Comparison of ENCODE assay signal across 8 mouse cellular contexts in the genomic region with DNA sequence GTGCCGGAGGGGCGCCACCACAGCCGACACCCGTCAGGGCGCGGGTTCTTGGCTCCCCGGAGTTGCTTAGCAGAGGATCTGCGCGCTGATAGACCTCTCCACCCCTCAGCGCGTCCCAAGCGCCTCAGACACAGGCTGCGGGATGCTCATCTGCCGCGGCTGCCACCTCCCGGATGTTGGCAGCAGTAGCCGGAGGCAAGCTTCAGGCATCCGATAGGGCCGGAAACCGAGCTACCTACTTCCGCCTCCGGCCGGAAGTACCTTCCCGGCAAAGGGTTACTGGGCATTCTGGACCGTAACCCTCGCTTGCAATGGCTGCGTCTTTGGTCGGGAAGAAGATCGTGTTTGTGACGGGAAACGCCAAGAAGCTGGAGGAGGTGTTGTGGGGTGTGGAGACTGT. TPM values are rescaled to one million over a fixed set of nuclear protein-coding genes. Genes with fewer than 3 reads are reported as not detected.
DNase-seq lines count a peak whose midpoint lies in the region; ATAC-seq and TF ChIP-seq lines count a peak whose summit lies in the region.

Gene Itpa (plus strand): TSS at position 52 of the 400 bp plus-strand sequence.

- peak within 1 kb of the TSS; percentile 89 for H3K4me3 ChIP-seq in ES-Bruce4 (ENCODE audit: low read depth, low read length)
- H3K4me3 ChIP-seq in forebrain, embryonic 13.5 days, result peak within 1 kb of the TSS; percentile 71
- H3K4me3 ChIP-seq in neural tube, embryonic 15.5 days (replicated peaks), result peak within 1 kb of the TSS; percentile 75

- peaks cover 4% of the 10 kb centered on the region for H3K4me1 ChIP-seq in ES-Bruce4 (ENCODE audit: control insufficient read depth, insufficient read depth, low read length)
- peaks cover 40% of the 10 kb centered on the region for H3K4me1 ChIP-seq in forebrain, embryonic 13.5 days
- H3K4me1 ChIP-seq in neural tube, embryonic 15.5 days, result peaks cover 47% of the 10 kb centered on the region

- intact Hi-C loops in heart, postnatal 10 days (cut with DNase I), result no loop called here

- H3K9me3 ChIP-seq in ES-Bruce4 (replicated peaks; ENCODE audit: control insufficient read depth, insufficient read depth, low read length, poor library complexity, severe bottlenecking), result no peaks in the 10 kb centered on the region
- no peaks in the 10 kb centered on the region for H3K9me3 ChIP-seq in forebrain, embryonic 13.5 days (replicated peaks)
- no peaks in the 10 kb centered on the region for H3K9me3 ChIP-seq in neural tube, embryonic 15.5 days (replicated peaks)

- TF ChIP-seq EP300 in ES-Bruce4 (IDR thresholded peaks at IDR 0.05; ENCODE audit: insufficient read depth, low read depth, low read length), result 0 out of 2 replicates have a peak, but pooled peaks have one; percentile 36

- peaks cover 12% of the 10 kb centered on the region for H3K36me3 ChIP-seq in ES-Bruce4 (ENCODE audit: control insufficient read depth, insufficient read depth, low read length, poor library complexity, severe bottlenecking)
- H3K36me3 ChIP-seq in forebrain, embryonic 13.5 days (ENCODE audit: poor library complexity, severe bottlenecking), result peaks cover 19% of the 10 kb centered on the region
- peaks cover 13% of the 10 kb centered on the region for H3K36me3 ChIP-seq in neural tube, embryonic 15.5 days

- under 1% methylated on average over 31 of the region's 31 CpGs for WGBS in forebrain, embryonic 13.5 days
- WGBS in neural tube, embryonic 15.5 days, result 1% methylated on average over 31 of the region's 31 CpGs

- peak within 1 kb of the TSS; percentile 79 for H3K9ac ChIP-seq in ES-Bruce4 (ENCODE audit: low read depth, poor library complexity, severe bottlenecking)
- peak within 1 kb of the TSS; percentile 80 for H3K9ac ChIP-seq in forebrain, embryonic 13.5 days
- H3K9ac ChIP-seq in neural tube, embryonic 15.5 days (replicated peaks), result peak within 1 kb of the TSS; percentile 75

- peak within 1 kb of the TSS; percentile 94 for H3K4me2 ChIP-seq in forebrain, embryonic 13.5 days
- H3K4me2 ChIP-seq in neural tube, embryonic 15.5 days, result peak within 1 kb of the TSS; percentile 84

- peak; percentile 85 for DNase-seq in c-Kit-positive CD71-positive TER-119-positive erythroid progenitor cells, embryonic 14.5 days (ENCODE audit: low spot score)
- DNase-seq in heart, postnatal 10 days, result peak; percentile 90
- DNase-seq in layer of hippocampus, adult 11-12 months (ENCODE audit: low spot score), result peak; percentile 87
- peak; percentile 85 to 90 for DNase-seq in lung, adult 18-20 months
- peak; percentile 89 for DNase-seq in testis, postnatal 14 days (ENCODE audit: low spot score)

- peak; percentile 67 for ATAC-seq in forebrain, embryonic 13.5 days
- peak; percentile 74 for ATAC-seq in neural tube, embryonic 15.5 days (ENCODE audit: low FRiP score)

- no peaks in the 10 kb centered on the region for H3K27me3 ChIP-seq in ES-Bruce4 (ENCODE audit: control insufficient read depth, insufficient read depth, low read length, poor library complexity, severe bottlenecking)
- no peaks in the 10 kb centered on the region for H3K27me3 ChIP-seq in forebrain, embryonic 13.5 days
- H3K27me3 ChIP-seq in neural tube, embryonic 15.5 days (replicated peaks), result no peaks in the 10 kb centered on the region

- H3K27ac ChIP-seq in ES-Bruce4 (ENCODE audit: insufficient read depth, low read length), result peak within 1 kb of the TSS; percentile 28; the same call in 1 of the 2 replicates
- peak within 1 kb of the TSS; percentile 80 for H3K27ac ChIP-seq in forebrain, embryonic 13.5 days
- H3K27ac ChIP-seq in neural tube, embryonic 15.5 days (replicated peaks), result peak within 1 kb of the TSS; percentile 91

- TF ChIP-seq CTCF in ES-Bruce4 (IDR thresholded peaks at IDR 0.05; ENCODE audit: low read depth, low read length), result no peak

- TF ChIP-seq POLR2A in ES-Bruce4 (IDR thresholded peaks at IDR 0.05; ENCODE audit: insufficient read depth, low read length), result no peak

RNA-seq across cellular contexts. Expression of gene Itpa, which starts in this region (rescaled TPM):
- 137 and 139 TPM in 2 replicates for polyA plus RNA-seq in ES-Bruce4 (2011; ENCODE audit: insufficient read depth, insufficient read length, low read depth, missing spikeins)
- polyA plus RNA-seq in forebrain, embryonic 13.5 days (2015; fragmentation: Nextera tagmentation; extraction: Ambion mirVana), result 152 and 156 TPM in 2 replicates
- total RNA-seq in heart, postnatal 10 days (2021), result 10 to 100 TPM; 27.0 to 29.4 TPM
- 115 and 123 TPM in 2 replicates for polyA plus RNA-seq in neural tube, embryonic 15.5 days (2015; fragmentation: Nextera tagmentation; extraction: Ambion mirVana)

Comparison
In these comparisons a context has a peak if more than half of its experiments do, and no peak if none do; other contexts are left out.
1. Peak in every context shown above with its lines: DNase-seq, ATAC-seq, H3K4me3 ChIP-seq and H3K27ac ChIP-seq.
2. H3K27ac ChIP-seq: peak in every context shown above with its lines; median percentile 91 in neural tube, embryonic 15.5 days; 80 in forebrain, embryonic 13.5 days; 28 in ES-Bruce4.